Mouse (Mus musculus): ENCODE results near the gene Trim46. TPM values are rescaled to one million over a fixed set of nuclear protein-coding genes. Genes with fewer than 3 reads are reported as not detected.

Trim46 gene
- total RNA-seq (2023), result 2.0 TPM

GRCm38 (mm10) chr3:89246261-89247100 is at the start of gene Trim46:
Gene Trim46 (minus strand): TSS chr3:89246309.

GRCm38 (mm10) chr3:89280606-89281511 is 34.8 kb upstream of the Trim46 start, which contains the start of gene Efna1:
Gene Efna1 (minus strand): TSS chr3:89281142.

GRCm38 (mm10) chr3:89270051-89270755 is 24.1 kb upstream of the Trim46 start, which contains the start of gene Slc50a1:
Gene Slc50a1 (minus strand): TSS chr3:89270570.

GRCm38 (mm10) chr3:89259076-89259475 is 13.0 kb upstream of the Trim46 start, which contains the start of gene Dpm3:
Gene Dpm3 (plus strand): TSS chr3:89259358.

GRCm38 (mm10) chr3:89245688-89246171 is 379 bp downstream of the Trim46 start, which contains the start of gene Krtcap2:
Gene Krtcap2 (plus strand): TSS chr3:89245966.

GRCm38 (mm10) chr3:89228836-89229235 is 17.3 kb downstream of the Trim46 start, which contains the start of gene Muc1:
Gene Muc1 (plus strand): TSS chr3:89229057.

GRCm38 (mm10) chr3:89226900-89227299 is 19.2 kb downstream of the Trim46 start, which contains the start of gene Mtx1:
Gene Mtx1 (minus strand): TSS chr3:89227088.

GRCm38 (mm10) chr3:89214681-89215411 is 31.3 kb downstream of the Trim46 start, which contains the start of gene Thbs3:
Gene Thbs3 (plus strand): TSS chr3:89215180.

GRCm38 (mm10) chr3:89202253-89203141 is 43.6 kb downstream of the Trim46 start, which contains the start of gene Gba:
Gene Gba (plus strand): TSS chr3:89202928.

Other genes with a start within 250 kb of the Trim46 start
- 67.5 TPM for gene Rusc1, start 153.0 kb downstream of the Trim46 start, total RNA-seq (2023)
- not detected for gene Gm43738, start 145.2 kb downstream of the Trim46 start, total RNA-seq (2023)
- gene Fdps, start 144.3 kb downstream of the Trim46 start, total RNA-seq (2023), result 36.2 TPM
- not detected for gene Pklr, start 110.2 kb downstream of the Trim46 start, total RNA-seq (2023)
- gene Hcn3, start 86.1 kb downstream of the Trim46 start, total RNA-seq (2023), result 6.1 TPM
- gene Clk2, start 81.5 kb downstream of the Trim46 start, total RNA-seq (2023), result 132 TPM
- gene Scamp3, start 68.8 kb downstream of the Trim46 start, total RNA-seq (2023), result 156 TPM
- gene Fam189b, start 63.2 kb downstream of the Trim46 start, total RNA-seq (2023), result 129 TPM
- 61.2 TPM for gene Gba, start 43.4 kb downstream of the Trim46 start, total RNA-seq (2023)
- 12.1 TPM for gene Thbs3, start 31.1 kb downstream of the Trim46 start, total RNA-seq (2023)
- gene Mtx1, start 19.2 kb downstream of the Trim46 start, total RNA-seq (2023), result 205 TPM
- gene Muc1, start 17.3 kb downstream of the Trim46 start, total RNA-seq (2023), result 0.50 TPM
- 94.5 TPM for gene Krtcap2, start 343 bp downstream of the Trim46 start, total RNA-seq (2023)
- 55.3 TPM for gene Dpm3, start 13.0 kb upstream of the Trim46 start, total RNA-seq (2023)
- 113 TPM for gene Slc50a1, start 24.3 kb upstream of the Trim46 start, total RNA-seq (2023)
- 0.41 TPM for gene Efna1, start 34.8 kb upstream of the Trim46 start, total RNA-seq (2023)
- gene Efna3, start 76.7 kb upstream of the Trim46 start, total RNA-seq (2023), result not detected
- gene Efna4, start 91.7 kb upstream of the Trim46 start, total RNA-seq (2023), result not detected
- 19.3 TPM for gene Adam15, start 103.7 kb upstream of the Trim46 start, total RNA-seq (2023)
- gene Dcst2, start 115.7 kb upstream of the Trim46 start, total RNA-seq (2023), result 0.24 TPM
- gene Dcst1, start 118.9 kb upstream of the Trim46 start, total RNA-seq (2023), result not detected
- gene Zbtb7b, start 148.5 kb upstream of the Trim46 start, total RNA-seq (2023), result 111 TPM
- not detected for gene Lenep, start 156.5 kb upstream of the Trim46 start, total RNA-seq (2023)
- gene Flad1, start 165.6 kb upstream of the Trim46 start, total RNA-seq (2023), result 29.4 TPM
- 2.8 TPM for gene Cks1b, start 172.1 kb upstream of the Trim46 start, total RNA-seq (2023)
- 96.2 TPM for gene Shc1, start 172.1 kb upstream of the Trim46 start, total RNA-seq (2023)
- gene Pygo2, start 183.9 kb upstream of the Trim46 start, total RNA-seq (2023), result 54.1 TPM
- 115 TPM for gene Pbxip1, start 190.4 kb upstream of the Trim46 start, total RNA-seq (2023)
- gene Pmvk, start 208.2 kb upstream of the Trim46 start, total RNA-seq (2023), result 8.2 TPM